Mouse (Mus musculus) activated CD4-positive, CD25-positive, alpha-beta regulatory T cell, adult 4 months (primary cell): ENCODE measurements around the gene Mog. TPM values are rescaled to one million over a fixed set of nuclear protein-coding genes. Genes with fewer than 3 reads are reported as not detected.
"Not testable (repeated sequence)": the region's sequence is repeated elsewhere in the genome, so short reads cannot be mapped to it uniquely, and the experiment has no call there.

Experiments used
- ATAC-seq: one replicate; pipeline ENCODE4 v1.8.0; 2017
- polyA plus RNA-seq, 2 experiments: library from polyadenylated mRNA; unstranded; fragments of 100-300 nt; shearing (Covaris generic); gene quantifications; one replicate each; pipeline ENCODE4 v1.2.1; 2017

The Mog gene
- polyA plus RNA-seq, 2 experiments from 2014 or later: not detected

GRCm38 (mm10) chr17:37044651-37045244 lies 21.6 kb upstream of the Mog start:
- ATAC-seq: no peak

- no peak for ATAC-seq
Observed at GRCm38 (mm10) chr17:37039127-37039894, 16.1 kb upstream of the Mog start.

GRCm38 (mm10) chr17:37029162-37029561 lies 6.0 kb upstream of the Mog start:
- no peak for ATAC-seq

- peak; percentile 96 for ATAC-seq
Observed at GRCm38 (mm10) chr17:37028683-37029120, 5.5 kb upstream of the Mog start.

- ATAC-seq: no peak
Observed at GRCm38 (mm10) chr17:37028212-37028611, 5.0 kb upstream of the Mog start.

- no peak for ATAC-seq
Observed at GRCm38 (mm10) chr17:37027486-37027885, 4.3 kb upstream of the Mog start.

GRCm38 (mm10) chr17:37026425-37026824 lies 3.2 kb upstream of the Mog start:
- ATAC-seq: no peak

GRCm38 (mm10) chr17:37019242-37019641 lies 4.0 kb downstream of the Mog start:
- ATAC-seq: not testable (repeated sequence)

GRCm38 (mm10) chr17:37018328-37018727 lies 4.9 kb downstream of the Mog start:
- no peak for ATAC-seq

- ATAC-seq: no peak
Observed at GRCm38 (mm10) chr17:37016333-37016732, 6.9 kb downstream of the Mog start.

- no peak for ATAC-seq
Observed at GRCm38 (mm10) chr17:37012141-37012540, 11.1 kb downstream of the Mog start.

GRCm38 (mm10) chr17:37011719-37012118 lies 11.5 kb downstream of the Mog start:
- no peak for ATAC-seq

- peak; percentile 36 for ATAC-seq
Observed at GRCm38 (mm10) chr17:37009460-37010042, 13.6 kb downstream of the Mog start.

- ATAC-seq: no peak
Observed at GRCm38 (mm10) chr17:37008161-37008560, 15.0 kb downstream of the Mog start.

- no peak for ATAC-seq
Observed at GRCm38 (mm10) chr17:37003366-37003765, 19.8 kb downstream of the Mog start.

- no peak for ATAC-seq
Observed at GRCm38 (mm10) chr17:37002364-37003330, 20.6 kb downstream of the Mog start.

GRCm38 (mm10) chr17:37000863-37001262 lies 22.3 kb downstream of the Mog start, which contains the start of gene Zfp57:
Zfp57 (plus strand) TSS chr17:37001163.
- no peak for ATAC-seq

GRCm38 (mm10) chr17:36998477-36998876 lies 24.7 kb downstream of the Mog start:
- ATAC-seq: no peak

GRCm38 (mm10) chr17:36997033-36997735 lies 26.0 kb downstream of the Mog start:
- ATAC-seq: no peak

GRCm38 (mm10) chr17:36995448-36995847 lies 27.8 kb downstream of the Mog start:
- no peak for ATAC-seq

GRCm38 (mm10) chr17:36994528-36994927 lies 28.7 kb downstream of the Mog start:
- no peak for ATAC-seq

GRCm38 (mm10) chr17:36993770-36994325 lies 29.4 kb downstream of the Mog start:
- ATAC-seq: no peak
